Mouse (Mus musculus): ENCODE data around the gene Ick.

DNA sequence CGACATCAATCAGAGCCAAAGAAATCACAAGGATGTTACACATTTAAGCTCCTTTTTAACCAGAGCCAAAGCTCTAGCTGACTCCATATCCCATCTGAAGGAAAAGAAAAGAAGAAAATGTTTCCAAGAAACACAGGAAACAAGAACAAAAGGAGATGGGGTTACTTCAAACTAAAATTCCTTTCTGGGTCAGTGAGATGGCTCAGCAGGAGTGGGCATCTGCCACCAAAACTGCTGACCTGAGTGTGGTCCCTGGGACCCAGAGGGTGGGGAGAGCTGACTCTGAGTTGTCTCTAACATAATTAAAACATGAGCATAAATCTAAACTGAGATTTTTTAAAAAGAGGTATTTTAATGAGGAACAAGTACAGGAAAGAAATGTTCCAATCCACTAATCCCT lies 19.1 kb upstream of the Ick start:
- no peak for TF ChIP-seq POLR2A (IDR thresholded peaks at IDR 0.05; ENCODE audit: control insufficient read depth in 1 of 2, insufficient read depth in 1 of 2, low read depth in 1 of 2, low read length in 2 of 2, poor library complexity in 1 of 2)
- no peak for TF ChIP-seq EP300 (IDR thresholded peaks at IDR 0.05; ENCODE audit: low read depth in 1 of 2, low read length in 2 of 2)

All from MEL (cell line).